Mouse (Mus musculus) CH12.LX (cell line): ENCODE measurements around the gene 1700028K03Rik. TPM values are rescaled to one million over a fixed set of nuclear protein-coding genes. Genes with fewer than 3 reads are reported as not detected.

Source experiments
- DNase-seq: peaks from one replicate; pipeline ENCODE4 v3.0.0-alpha.2; 2013; ENCODE audit errors: extremely low read depth
- H3K27ac ChIP-seq: 2 replicates; pipeline ENCODE4 v1.5.1; 2012; ENCODE audit warnings: low read depth, mild to moderate bottlenecking, control low read depth, moderate library complexity; ENCODE audit not compliant: insufficient read depth
- H3K27me3 ChIP-seq: replicated peaks from 2 replicates; pipeline ENCODE3; 2012; ENCODE audit warnings: inconsistent platforms
- H3K36me3 ChIP-seq, 2 experiments: replicated peaks in 1 of 2; 2 replicates each; pipeline versions ENCODE3 to v1.6.1; 2012; ENCODE audit warnings: inconsistent platforms in 1 of 2, low read length in 1 of 2, mild to moderate bottlenecking in 1 of 2, mixed read lengths in 1 of 2, moderate library complexity in 1 of 2; ENCODE audit not compliant: control insufficient read depth in 1 of 2, insufficient read depth in 1 of 2
- H3K4me1 ChIP-seq, 2 experiments: 2 replicates each; pipeline ENCODE4 v1.6.1; 2012; ENCODE audit warnings: inconsistent platforms in 1 of 2, moderate library complexity in 1 of 2; ENCODE audit not compliant: insufficient read depth in 2 of 2, control insufficient read depth in 1 of 2
- H3K4me2 ChIP-seq: 2 replicates; pipeline ENCODE4 v1.6.1; 2012; ENCODE audit warnings: low read depth, mild to moderate bottlenecking, control low read depth; ENCODE audit not compliant: poor library complexity, insufficient read depth, severe bottlenecking
- H3K4me3 ChIP-seq, 3 experiments: fragments of 150-350 bp in 1 of 3; sonication (generic) in 1 of 3; replicated peaks in 1 of 3; 2 replicates each; pipeline versions ENCODE3 to v1.5.1; 2011 to 2012; ENCODE audit warnings: low read depth in 2 of 3, low read length in 2 of 3, mild to moderate bottlenecking in 2 of 3, moderate library complexity in 2 of 3, control low read depth in 1 of 3, improper control_type of control experiment in 1 of 3, inconsistent platforms in 1 of 3, mixed read lengths in 1 of 3; ENCODE audit not compliant: poor library complexity in 1 of 3
- H3K79me2 ChIP-seq: replicated peaks from 2 replicates; pipeline ENCODE4 v1.6.1; 2012; ENCODE audit warnings: mild to moderate bottlenecking, moderate library complexity; ENCODE audit not compliant: control insufficient read depth, poor library complexity, insufficient read depth, severe bottlenecking; ENCODE audit errors: extremely low read depth
- H3K9ac ChIP-seq: 2 replicates; pipeline ENCODE4 v1.6.1; 2012; ENCODE audit warnings: low read depth, mild to moderate bottlenecking, control low read depth, moderate library complexity; ENCODE audit not compliant: insufficient read depth
- H3K9me3 ChIP-seq: replicated peaks from 2 replicates; pipeline ENCODE3; 2012; ENCODE audit warnings: low read length, inconsistent platforms, mixed read lengths
- BHLHE40 ChIP-seq: IDR thresholded peaks from 2 replicates; pipeline ENCODE4 v1.6.1; 2011; ENCODE audit warnings: mild to moderate bottlenecking, low read depth, low read length, improper control_type of control experiment
- E2F4 ChIP-seq: IDR thresholded peaks from 2 replicates; pipeline ENCODE4 v1.6.1; 2011; ENCODE audit warnings: low read depth, low read length, improper control_type of control experiment; ENCODE audit not compliant: insufficient replicate concordance
- ELF1 ChIP-seq: IDR thresholded peaks from 2 replicates; pipeline ENCODE4 v1.6.1; 2014; ENCODE audit warnings: low read depth, mild to moderate bottlenecking, inconsistent platforms, low read length, improper control_type of control experiment
- HCFC1 ChIP-seq: IDR thresholded peaks from 2 replicates; pipeline ENCODE4 v1.6.1; 2012; ENCODE audit warnings: low read depth, mild to moderate bottlenecking, inconsistent platforms, low read length, improper control_type of control experiment
- JUND ChIP-seq: conservative IDR thresholded peaks from 2 replicates; pipeline ENCODE4 v1.6.1; 2011; ENCODE audit warnings: low read depth, low read length, improper control_type of control experiment
- MAZ ChIP-seq: IDR thresholded peaks from 2 replicates; pipeline ENCODE4 v1.6.1; 2012; ENCODE audit warnings: low read depth, mild to moderate bottlenecking, inconsistent platforms, low read length, improper control_type of control experiment, moderate library complexity
- MXI1 ChIP-seq: IDR thresholded peaks from 2 replicates; pipeline ENCODE4 v1.6.1; 2011; ENCODE audit warnings: mild to moderate bottlenecking, low read depth, low read length, improper control_type of control experiment
- RAD21 ChIP-seq: IDR thresholded peaks from 2 replicates; pipeline ENCODE4 v1.6.1; 2011; ENCODE audit warnings: low read depth, mild to moderate bottlenecking, low read length, improper control_type of control experiment, moderate library complexity
- SIN3A ChIP-seq: IDR thresholded peaks from 2 replicates; pipeline ENCODE4 v1.6.1; 2012; ENCODE audit warnings: low read length, improper control_type of control experiment, inconsistent platforms
- SMC3 ChIP-seq: IDR thresholded peaks from 2 replicates; pipeline ENCODE4 v1.6.1; 2011; ENCODE audit warnings: low read depth, low read length, improper control_type of control experiment
- TBP ChIP-seq: conservative IDR thresholded peaks from 2 replicates; pipeline ENCODE4 v1.6.1; 2011; ENCODE audit warnings: low read depth, low read length, improper control_type of control experiment
- TCF12 ChIP-seq: IDR thresholded peaks from 2 replicates; pipeline ENCODE4 v1.6.1; 2014; ENCODE audit warnings: low read depth, mild to moderate bottlenecking, inconsistent platforms, low read length, improper control_type of control experiment
- USF1 ChIP-seq: IDR thresholded peaks from 2 replicates; pipeline ENCODE4 v1.6.1; 2014; ENCODE audit warnings: low read depth, mild to moderate bottlenecking, inconsistent platforms, low read length, improper control_type of control experiment
- USF2 ChIP-seq: conservative IDR thresholded peaks from 2 replicates; pipeline ENCODE4 v1.6.1; 2011; ENCODE audit warnings: low read depth, low read length, improper control_type of control experiment
- dilution Hi-C: fragments of 300-500 bp; cut with MboI; formaldehyde crosslinking; loops from 2 replicates; pipeline ENCODE4 v1.14.3; 2020; ENCODE audit warnings: low sequenced_read_pairs; ENCODE audit not compliant: extremely low pct_unique_long_range_greater_than_20kb, extremely low pct_ligation_motif_present
- in situ Hi-C: fragments of 300-500 bp; cut with MboI; formaldehyde crosslinking; loops from 3 replicates; pipeline ENCODE4 v1.14.3; 2019; ENCODE audit warnings: low sequenced_read_pairs, low pct_ligation_motif_present, low pct_unique_long_range_greater_than_20kb, mixed read lengths
- polyA plus RNA-seq: library from polyadenylated mRNA; unstranded; fragments of >175 nt; gene quantifications from 2 replicates; pipeline ENCODE4 v1.2.1, GENCODE M21; 2012; ENCODE audit warnings: low read depth; ENCODE audit not compliant: insufficient read length
- total RNA-seq, 2 experiments: library from RNA; depleted of rRNA; stranded (reverse); fragments of 300-350 nt in 1 of 2; fragments of >200 nt in 1 of 2; gene quantifications; 2 replicates each; pipeline ENCODE4 v1.2.3; 2012 to 2014

The 1700028K03Rik gene
- total and polyA plus RNA-seq, 3 experiments, result not detected

DNA sequence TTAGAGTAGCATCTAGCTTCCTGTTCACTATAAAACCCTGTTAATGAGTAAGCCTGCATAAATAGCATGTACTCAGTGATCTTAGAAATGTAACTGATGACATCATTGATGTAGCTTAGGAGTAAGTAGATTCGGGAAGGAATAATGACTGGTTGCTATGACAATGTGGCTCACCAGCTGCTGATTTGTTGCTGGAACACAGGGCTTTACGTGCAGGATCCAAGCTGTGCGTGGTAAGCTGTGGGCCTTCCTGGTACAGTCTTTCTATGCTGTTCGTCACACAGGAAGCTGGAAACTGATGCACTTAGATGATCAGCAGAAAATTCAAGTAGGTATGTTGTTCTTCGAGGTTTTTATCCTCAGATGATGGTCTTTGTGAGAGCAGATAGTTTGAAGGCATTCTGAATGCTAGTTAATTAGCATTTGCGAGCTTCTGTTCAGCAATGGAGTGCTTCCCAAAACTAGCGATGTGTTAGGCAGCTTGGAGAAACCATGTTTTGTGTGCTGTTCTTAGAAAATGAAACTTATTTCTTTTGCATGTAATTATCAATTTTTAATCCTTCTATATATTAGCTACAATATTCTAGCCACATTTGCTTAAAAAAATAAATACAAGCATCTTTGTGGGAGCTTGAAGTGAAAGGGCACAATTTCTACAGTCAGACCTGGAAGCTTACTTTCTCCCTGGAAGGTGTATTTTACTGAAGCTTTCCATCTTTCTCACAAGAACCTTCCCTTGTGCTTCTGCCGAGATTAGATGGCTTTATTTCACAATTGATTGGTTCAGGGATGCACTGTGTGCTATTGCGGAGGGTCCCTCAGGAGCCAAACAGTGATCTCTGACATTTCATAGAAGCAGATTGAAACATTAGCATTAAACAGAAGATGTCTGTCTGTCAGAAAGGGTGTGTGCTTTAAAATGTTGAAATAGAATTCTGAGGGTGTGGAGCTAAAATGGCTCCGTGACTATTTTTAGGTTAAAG lies 36.7 kb upstream of the 1700028K03Rik start:
- Histone ChIP-seq H3K27me3 (no peaks in the 10 kb centered on the region), H3K9me3 (peaks cover 4% of the 10 kb centered on the region), H3K36me3 (peaks cover 3 to 14% of the 10 kb centered on the region in 2 experiments), H3K4me3 (peak overlapping the region; percentile 21 to 63 (median 56)), H3K4me2 (peak overlapping the region; percentile 45), H3K4me1 (peaks cover 0 to 8% of the 10 kb centered on the region in 2 experiments; a peak in 1 of 4 replicates), H3K79me2 (no peaks in the 10 kb centered on the region; the same call in 1 of the 2 replicates), H3K27ac (no peak overlapping the region), H3K9ac (peak overlapping the region; percentile 60)
- TF ChIP-seq USF2 (no peak), MXI1 (peak; percentile 23; the same call in 1 of the 2 replicates), TBP (0 out of 2 replicates have a peak, but pooled peaks have one; percentile 25), TCF12 (no peak), BHLHE40 (no peak), ELF1 (peak; percentile 40), JUND (no peak), HCFC1 (0 out of 2 replicates have a peak, but pooled peaks have one; percentile 17)
- dilution Hi-C loops (no loop called here), in situ Hi-C loops (no loop called here)
- DNase-seq, result peak; percentile 22

DNA sequence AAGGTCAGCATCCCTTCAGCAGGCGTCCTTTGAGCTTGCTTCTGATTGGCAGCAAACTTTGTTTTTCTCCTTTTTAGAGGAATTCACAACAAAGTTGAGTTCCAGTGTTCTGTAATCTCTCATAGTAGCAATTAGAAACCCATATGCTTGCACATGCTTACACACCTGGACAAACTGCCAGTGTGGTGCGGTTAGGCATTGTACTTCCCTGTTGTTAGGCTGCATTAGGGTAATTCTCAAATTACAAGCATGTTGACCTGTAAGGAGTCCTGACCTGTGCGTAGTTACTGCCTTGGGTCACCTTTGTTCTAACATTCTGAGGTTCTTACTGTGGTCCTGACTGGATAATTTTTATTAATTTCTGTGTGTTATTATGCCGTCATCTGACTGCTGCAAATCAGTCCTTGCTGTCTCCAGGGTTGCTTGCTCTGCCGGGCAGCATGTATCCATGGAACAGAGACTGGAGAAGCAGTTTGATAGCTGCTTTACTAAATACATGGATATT lies 35.7 kb upstream of the 1700028K03Rik start:
- H3K9me3 ChIP-seq, result peaks cover 4% of the 10 kb centered on the region
- H3K4me1 ChIP-seq, result peaks cover 0 to 5% of the 10 kb centered on the region in 2 experiments; a peak in 1 of 4 replicates
- no peaks in the 10 kb centered on the region for H3K27me3 ChIP-seq
- peak overlapping the region; percentile 81 for H3K4me2 ChIP-seq
- no peak for DNase-seq
- dilution Hi-C loops (no loop called here), in situ Hi-C loops (no loop called here)
- no peak overlapping the region for H3K27ac ChIP-seq
- no peaks in the 10 kb centered on the region; the same call in 1 of the 2 replicates for H3K79me2 ChIP-seq
- H3K36me3 ChIP-seq, result peaks cover 5 to 17% of the 10 kb centered on the region in 2 experiments
- peak overlapping the region; percentile 60 for H3K9ac ChIP-seq
- TF ChIP-seq USF1 (no peak), E2F4 (no peak), JUND (no peak), MAZ (no peak), HCFC1 (no peak), RAD21 (no peak), SIN3A (no peak), SMC3 (no peak)
- peak overlapping the region in 1 of 3 experiments; percentile 56 for H3K4me3 ChIP-seq
